Mouse (Mus musculus): Measurements from ENCODE around the gene Ppan.

DNA sequence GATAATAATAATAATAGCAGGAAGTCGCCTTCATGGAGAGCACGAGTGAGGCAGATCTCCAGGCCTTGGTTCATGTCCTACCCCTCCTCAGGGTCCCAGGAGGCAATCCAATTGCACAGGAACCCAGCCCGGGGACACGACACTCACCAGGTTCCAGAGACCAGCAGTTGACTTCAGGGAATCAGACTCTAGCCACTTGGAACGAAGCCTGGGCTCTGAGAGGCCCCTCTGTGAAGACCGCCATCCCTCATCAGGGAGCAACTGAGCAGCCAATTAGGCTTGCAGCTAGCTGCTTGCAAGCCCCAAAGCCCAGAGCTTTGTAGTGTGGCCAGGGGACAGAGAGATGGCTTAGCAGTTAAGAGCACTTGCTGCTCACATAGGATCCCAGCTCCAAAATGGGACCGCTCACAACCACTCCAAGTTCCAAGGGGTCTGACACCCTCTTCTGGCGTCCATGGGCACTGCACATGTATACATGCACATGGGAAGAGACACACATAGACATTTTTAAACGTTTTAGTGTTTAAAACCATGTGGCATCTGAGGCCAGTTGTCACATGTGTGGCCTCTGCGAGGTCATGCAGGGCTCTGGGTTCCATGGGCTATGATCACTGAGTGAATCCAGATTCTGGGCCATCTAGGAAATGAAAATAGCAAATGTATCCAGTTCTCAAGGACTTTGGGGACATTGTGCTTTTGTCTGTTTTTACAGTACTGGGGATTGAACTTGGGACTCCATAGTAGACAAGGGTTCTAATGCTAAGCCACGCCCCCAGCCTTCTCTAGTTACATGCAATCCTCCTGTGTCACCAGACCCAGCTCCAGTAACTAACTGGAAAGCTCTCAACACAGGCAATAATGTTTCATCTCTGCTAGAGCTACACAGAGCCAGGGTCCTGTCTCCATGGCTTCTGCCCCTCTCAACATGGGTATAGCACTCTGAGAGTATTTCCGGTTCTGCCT is 17.5 kb upstream of the Ppan start:
- no peak for TF ChIP-seq TCF12 (IDR thresholded peaks at IDR 0.05; ENCODE audit: insufficient read depth, poor library complexity, severe bottlenecking)
- no peak for TF ChIP-seq E2F4 (IDR thresholded peaks at IDR 0.05; ENCODE audit: insufficient read depth)
- TF ChIP-seq MAX (IDR thresholded peaks at IDR 0.05; ENCODE audit: low read depth) = no peak
- no peak for TF ChIP-seq POLR2A (IDR thresholded peaks at IDR 0.05; ENCODE audit: insufficient read length, low read depth)

Data from myocyte (in vitro differentiated cells).